10 mouse cellular contexts compared by ENCODE assay signal in genomic region chr8:13687941-13688340, GRCm38 (mm10). TPM values are rescaled to one million over a fixed set of nuclear protein-coding genes. Genes with fewer than 3 reads are reported as not detected.
DNase-seq lines count a peak whose midpoint lies in the region; ATAC-seq and TF ChIP-seq lines count a peak whose summit lies in the region.
"Had no signal": no experiment of that assay in that cellular context is flagged by ENCODE, and none has a peak within 500 bp of the region (broad histone marks: within the 10 kb centered on the region; RNA-seq: fewer than 3 reads in every experiment).

No protein-coding gene starts in this region.

- no peaks in the 10 kb centered on the region for H3K27me3 ChIP-seq in heart, embryonic 11.5 days (ENCODE audit: control insufficient read depth, insufficient read depth, low read length)
- no peaks in the 10 kb centered on the region for H3K27me3 ChIP-seq in lung, embryonic 14.5 days (ENCODE audit: insufficient read depth, low read length)
- H3K27me3 ChIP-seq: limb, embryonic 12.5 days had no signal

- no peak overlapping the region for H3K4me3 ChIP-seq in heart, embryonic 11.5 days (ENCODE audit: low read depth, low read length)
- H3K4me3 ChIP-seq in lung, embryonic 14.5 days (ENCODE audit: low read depth, low read length) = no peak overlapping the region
- H3K4me3 ChIP-seq: limb, embryonic 12.5 days had no signal

- peaks cover 3% of the 10 kb centered on the region; the same call in 1 of the 2 replicates for H3K9me3 ChIP-seq in heart, embryonic 11.5 days (replicated peaks; ENCODE audit: control insufficient read depth, low read length)
- no peaks in the 10 kb centered on the region for H3K9me3 ChIP-seq in lung, embryonic 14.5 days (ENCODE audit: low read depth, low read length)
- H3K9me3 ChIP-seq: limb, embryonic 12.5 days had no signal

- DNase-seq in heart, adult 11 months = no peak
- no peak for DNase-seq in lung, embryonic 14.5 days
- no peak for DNase-seq in lung, postnatal 10 days
- DNase-seq in induced T-regulatory cell, adult 2 months (ENCODE audit: low read depth) = peak; percentile 48
- DNase-seq in thymus, postnatal 0 days (ENCODE audit: low spot score) = peak; percentile 32
- no peak for DNase-seq in layer of hippocampus, adult 9-10 months (ENCODE audit: low spot score)
- DNase-seq in testis, postnatal 14 days (ENCODE audit: low spot score) = no peak

- H3K9ac ChIP-seq in heart, embryonic 11.5 days (ENCODE audit: low read depth, low read length) = no peak overlapping the region
- H3K9ac ChIP-seq in lung, embryonic 14.5 days = no peak overlapping the region
- H3K9ac ChIP-seq: limb, embryonic 12.5 days had no signal

- WGBS in heart, embryonic 11.5 days (ENCODE audit: insufficient replicate concordance) = 75% methylated on average over 4 of the region's 4 CpGs
- WGBS in lung, embryonic 14.5 days = 74% methylated on average over 4 of the region's 4 CpGs

- 0 out of 2 replicates have a peak overlapping the region, but pooled peaks have one; percentile 12 for H3K27ac ChIP-seq in heart, embryonic 11.5 days (ENCODE audit: low read depth, low read length)
- H3K27ac ChIP-seq in lung, embryonic 14.5 days (ENCODE audit: low read depth) = peak overlapping the region; percentile 73
- H3K27ac ChIP-seq: limb, embryonic 12.5 days had no signal

- H3K36me3 ChIP-seq in heart, embryonic 11.5 days (ENCODE audit: control insufficient read depth, insufficient read depth, low read length) = no peaks in the 10 kb centered on the region
- H3K36me3 ChIP-seq in lung, embryonic 14.5 days (ENCODE audit: insufficient read depth) = no peaks in the 10 kb centered on the region
- H3K36me3 ChIP-seq: limb, embryonic 12.5 days had no signal

- ATAC-seq in heart, embryonic 11.5 days (replicated peaks; ENCODE audit: insufficient number of reproducible peaks, low FRiP score, low TSS enrichment) = no peak
- ATAC-seq in lung, embryonic 14.5 days (ENCODE audit: insufficient read depth) = 0 out of 2 replicates have a peak, but pooled peaks have one; percentile 8

- peaks cover 9% of the 10 kb centered on the region; the same call in 1 of the 2 replicates for H3K4me1 ChIP-seq in heart, embryonic 11.5 days (ENCODE audit: control insufficient read depth, insufficient read depth, low read length)
- H3K4me1 ChIP-seq in lung, embryonic 14.5 days (ENCODE audit: insufficient read depth) = peaks cover 4% of the 10 kb centered on the region; the same call in 1 of the 2 replicates

- TF ChIP-seq CTCF in lung, embryonic 14.5 days (IDR thresholded peaks at IDR 0.05; ENCODE audit: low read depth) = peak; percentile 22; the same call in 1 of the 2 replicates

- no peak overlapping the region for H3K4me2 ChIP-seq in heart, embryonic 11.5 days
- H3K4me2 ChIP-seq in lung, embryonic 14.5 days = no peak overlapping the region
- H3K4me2 ChIP-seq: limb, embryonic 12.5 days; midbrain, embryonic 11.5 days had no signal

RNA-seq across cellular contexts. Expression of gene Rasa3, which starts 10.5 kb away (rescaled TPM):
- polyA plus RNA-seq in heart, embryonic 11.5 days (2014; fragmentation: Nextera tagmentation; extraction: Ambion mirVana) = 26.3 and 36.3 TPM in 2 replicates
- 41.7 and 48.1 TPM in 2 replicates for polyA plus RNA-seq in lung, embryonic 14.5 days (2014; fragmentation: Nextera tagmentation; extraction: Ambion mirVana)
- polyA plus RNA-seq in thymus, postnatal 0 days (2015; fragmentation: Nextera tagmentation; extraction: Ambion mirVana) = 24.2 TPM in 2 replicates

RNA-seq across cellular contexts. Expression of gene Cfap97d2, which starts 17.7 kb away (rescaled TPM):
- not detected in 2 replicates for polyA plus RNA-seq in heart, embryonic 11.5 days (2014; fragmentation: Nextera tagmentation; extraction: Ambion mirVana)
- 0.37 TPM in 1 of 2 replicates, not detected in the other for polyA plus RNA-seq in lung, embryonic 14.5 days (2014; fragmentation: Nextera tagmentation; extraction: Ambion mirVana)
- 0.08 TPM in 1 of 2 replicates, not detected in the other for polyA plus RNA-seq in thymus, postnatal 0 days (2015; fragmentation: Nextera tagmentation; extraction: Ambion mirVana)

Comparison
In these comparisons a context has a peak if more than half of its experiments do, and no peak if none do; other contexts are left out.
1. DNase-seq: peak in induced T-regulatory cell, adult 2 months (single experiment) and thymus, postnatal 0 days (single experiment); none in heart, adult 11 months (single experiment), lung, embryonic 14.5 days (single experiment), lung, postnatal 10 days (single experiment), layer of hippocampus, adult 9-10 months (single experiment) and testis, postnatal 14 days (single experiment).